Mouse (Mus musculus): ENCODE results near the gene Slc25a16. TPM values are rescaled to one million over a fixed set of nuclear protein-coding genes. Genes with fewer than 3 reads are reported as not detected.
A peak's percentile ranks its signal among the peaks of the same experiment; 100 is the strongest.
"Not testable (repeated sequence)": the region's sequence is repeated elsewhere in the genome, so short reads cannot be mapped to it uniquely, and the experiment has no call there.

Gene Slc25a16
- total RNA-seq, 2 experiments from 2014 or later: 41.5 to 45.3 TPM

GRCm38 (mm10) chr10:62902829-62903228, 17.6 kb upstream of the Slc25a16 start:
- no peak for DNase-seq

- DNase-seq: no peak
Observed at GRCm38 (mm10) chr10:62906336-62906735, 14.1 kb upstream of the Slc25a16 start.

- not testable (repeated sequence) for DNase-seq
Observed at GRCm38 (mm10) chr10:62908896-62909295, 11.5 kb upstream of the Slc25a16 start, which contains the start of gene Tet1. TSS of gene Tet1 (minus strand) at chr10:62908996.

GRCm38 (mm10) chr10:62911120-62911519, 9.3 kb upstream of the Slc25a16 start:
- DNase-seq: no peak

- no peak for DNase-seq
Observed at GRCm38 (mm10) chr10:62918985-62919384, 1.4 kb upstream of the Slc25a16 start.

GRCm38 (mm10) chr10:62920766-62921156, 328 bp downstream of the Slc25a16 start:
- DNase-seq: no peak

GRCm38 (mm10) chr10:62924096-62924635, 3.7 kb downstream of the Slc25a16 start:
- DNase-seq: no peak

GRCm38 (mm10) chr10:62932381-62932780, 11.9 kb downstream of the Slc25a16 start:
- DNase-seq: no peak

GRCm38 (mm10) chr10:62944975-62945580, 24.6 kb downstream of the Slc25a16 start:
- DNase-seq: no peak

- DNase-seq: peak; percentile 85
Observed at GRCm38 (mm10) chr10:62946738-62947471, 26.5 kb downstream of the Slc25a16 start, which contains the start of gene Dna2. TSS of gene Dna2 (plus strand) at chr10:62947026.

GRCm38 (mm10) chr10:62948551-62948950, 28.1 kb downstream of the Slc25a16 start:
- no peak for DNase-seq

GRCm38 (mm10) chr10:62963956-62964355, 43.5 kb downstream of the Slc25a16 start:
- DNase-seq: no peak

GRCm38 (mm10) chr10:62965796-62966195, 45.4 kb downstream of the Slc25a16 start:
- no peak for DNase-seq

- DNase-seq: no peak
Observed at GRCm38 (mm10) chr10:62966291-62966690, 45.9 kb downstream of the Slc25a16 start.

GRCm38 (mm10) chr10:62971821-62972220, 51.4 kb downstream of the Slc25a16 start:
- DNase-seq: no peak

GRCm38 (mm10) chr10:62979667-62980038, 59.2 kb downstream of the Slc25a16 start:
- no peak for DNase-seq

- peak; percentile 92 for DNase-seq
Observed at GRCm38 (mm10) chr10:62980039-62980954, 59.9 kb downstream of the Slc25a16 start, which contains the start of gene Rufy2. TSS of gene Rufy2 (plus strand) at chr10:62980223.

- no peak for DNase-seq
Observed at GRCm38 (mm10) chr10:62984072-62984471, 63.6 kb downstream of the Slc25a16 start.

GRCm38 (mm10) chr10:62984495-62984894, 64.1 kb downstream of the Slc25a16 start:
- no peak for DNase-seq

- DNase-seq: peak; percentile 45
Observed at GRCm38 (mm10) chr10:62987341-62987740, 66.9 kb downstream of the Slc25a16 start.

GRCm38 (mm10) chr10:62990636-62991035, 70.2 kb downstream of the Slc25a16 start:
- no peak for DNase-seq

- DNase-seq: no peak
Observed at GRCm38 (mm10) chr10:62993991-62994390, 73.6 kb downstream of the Slc25a16 start.
